Mouse (Mus musculus): ENCODE results near the gene Lrrc8c.

Gene Lrrc8c

GRCm38 (mm10) chr5:105556291-105556690, 37.1 kb downstream of the Lrrc8c start:
- no peak for DNase-seq (ENCODE audit: low read depth, low spot score)

- DNase-seq (ENCODE audit: low read depth, low spot score): no peak
Observed at GRCm38 (mm10) chr5:105557346-105557745, 38.2 kb downstream of the Lrrc8c start.

GRCm38 (mm10) chr5:105557777-105558240, 38.6 kb downstream of the Lrrc8c start:
- DNase-seq (ENCODE audit: low read depth, low spot score): peak; percentile 22

- no peak for DNase-seq (ENCODE audit: low read depth, low spot score)
Observed at GRCm38 (mm10) chr5:105558517-105558916, 39.3 kb downstream of the Lrrc8c start.

- DNase-seq (ENCODE audit: low read depth, low spot score): no peak
Observed at GRCm38 (mm10) chr5:105561926-105562325, 42.7 kb downstream of the Lrrc8c start.

- no peak for DNase-seq (ENCODE audit: low read depth, low spot score)
Observed at GRCm38 (mm10) chr5:105564761-105565160, 45.6 kb downstream of the Lrrc8c start.

GRCm38 (mm10) chr5:105565824-105566223, 46.6 kb downstream of the Lrrc8c start:
- no peak for DNase-seq (ENCODE audit: low read depth, low spot score)

- DNase-seq (ENCODE audit: low read depth, low spot score): no peak
Observed at GRCm38 (mm10) chr5:105566852-105567412, 47.7 kb downstream of the Lrrc8c start.

- DNase-seq (ENCODE audit: low read depth, low spot score): no peak
Observed at GRCm38 (mm10) chr5:105568043-105568747, 49.0 kb downstream of the Lrrc8c start.

- DNase-seq (ENCODE audit: low read depth, low spot score): no peak
Observed at GRCm38 (mm10) chr5:105569168-105569567, 50.0 kb downstream of the Lrrc8c start.

- no peak for DNase-seq (ENCODE audit: low read depth, low spot score)
Observed at GRCm38 (mm10) chr5:105572160-105572692, 53.0 kb downstream of the Lrrc8c start.

GRCm38 (mm10) chr5:105572876-105573275, 53.7 kb downstream of the Lrrc8c start:
- DNase-seq (ENCODE audit: low read depth, low spot score): peak; percentile 48

GRCm38 (mm10) chr5:105574835-105575234, 55.6 kb downstream of the Lrrc8c start:
- no peak for DNase-seq (ENCODE audit: low read depth, low spot score)

- DNase-seq (ENCODE audit: low read depth, low spot score): no peak
Observed at GRCm38 (mm10) chr5:105575839-105576238, 56.7 kb downstream of the Lrrc8c start.

GRCm38 (mm10) chr5:105580909-105581308, 61.7 kb downstream of the Lrrc8c start:
- no peak for DNase-seq (ENCODE audit: low read depth, low spot score)

- DNase-seq (ENCODE audit: low read depth, low spot score): no peak
Observed at GRCm38 (mm10) chr5:105585929-105586328, 66.7 kb downstream of the Lrrc8c start.

GRCm38 (mm10) chr5:105586655-105587054, 67.5 kb downstream of the Lrrc8c start:
- peak; percentile 25 for DNase-seq (ENCODE audit: low read depth, low spot score)

- DNase-seq (ENCODE audit: low read depth, low spot score): no peak
Observed at GRCm38 (mm10) chr5:105587471-105587870, 68.3 kb downstream of the Lrrc8c start.

GRCm38 (mm10) chr5:105588683-105589082, 69.5 kb downstream of the Lrrc8c start:
- no peak for DNase-seq (ENCODE audit: low read depth, low spot score)

GRCm38 (mm10) chr5:105589119-105589518, 69.9 kb downstream of the Lrrc8c start:
- DNase-seq (ENCODE audit: low read depth, low spot score): no peak

GRCm38 (mm10) chr5:105592396-105592795, 73.2 kb downstream of the Lrrc8c start:
- DNase-seq (ENCODE audit: low read depth, low spot score): no peak

GRCm38 (mm10) chr5:105593630-105594029, 74.4 kb downstream of the Lrrc8c start:
- no peak for DNase-seq (ENCODE audit: low read depth, low spot score)

GRCm38 (mm10) chr5:105598866-105599265, 79.7 kb downstream of the Lrrc8c start:
- DNase-seq (ENCODE audit: low read depth, low spot score): no peak

Measured in skeletal muscle tissue, adult 2 months (tissue).